Mouse (Mus musculus) lung, postnatal 0 days (tissue): ENCODE measurements around the gene Oas1h.
"Not testable (repeated sequence)": the region's sequence is repeated elsewhere in the genome, so short reads cannot be mapped to it uniquely, and the experiment has no call there.

Experiments used
- CTCF ChIP-seq: IDR thresholded peaks from 2 replicates; pipeline ENCODE4 v1.5.1; 2016; ENCODE audit warnings: antibody characterized with exemption, mild to moderate bottlenecking
- EP300 ChIP-seq: IDR thresholded peaks from 2 replicates; pipeline ENCODE4 v1.6.1; 2016; ENCODE audit warnings: antibody characterized with exemption, mild to moderate bottlenecking, control low read depth

DNA sequence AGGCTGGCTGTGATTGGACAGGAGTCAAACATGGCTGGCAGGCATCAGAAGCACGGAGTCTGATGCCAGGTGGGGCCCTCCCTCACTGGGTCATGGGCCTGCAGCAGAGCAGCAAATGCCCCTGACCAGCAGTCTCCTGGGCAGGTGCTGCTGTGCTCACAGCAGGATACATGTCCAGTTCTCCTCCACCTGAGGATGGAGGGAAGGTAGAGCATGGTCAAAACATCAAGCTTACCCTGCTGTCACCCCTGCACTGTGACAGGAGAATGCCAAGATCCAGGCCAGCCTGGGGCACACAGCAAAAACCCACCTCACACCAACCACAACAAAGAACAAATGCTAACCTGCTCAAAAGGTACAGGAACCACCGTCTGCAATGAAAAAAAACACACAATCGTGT lies 15.6 kb downstream of the Oas1h start:
- TF ChIP-seq CTCF, EP300: not testable (repeated sequence)
